Mouse (Mus musculus): ENCODE results near the gene Mob3a. TPM values are rescaled to one million over a fixed set of nuclear protein-coding genes. Genes with fewer than 3 reads are reported as not detected.
A peak's percentile ranks its signal among the peaks of the same experiment; 100 is the strongest.

Mob3a gene
- total RNA-seq, 1 experiment = 29.2 TPM

- DNase-seq (ENCODE audit: low read depth, low spot score) = no peak
Observed at GRCm38 (mm10) chr10:80679556-80680259, 22.1 kb downstream of the Mob3a start.

GRCm38 (mm10) chr10:80678601-80679377 is 23.0 kb downstream of the Mob3a start:
- Histone ChIP-seq H3K9me3 (ENCODE audit: control insufficient read depth, insufficient read depth, low read depth, low read length) (no peaks in the 10 kb centered on the region), H3K4me3 (ENCODE audit: insufficient read depth in 1 of 2, low read depth in 1 of 2, low read length in 2 of 2, poor library complexity in 1 of 2, severe bottlenecking in 1 of 2) (no peak overlapping the region), H3K9ac (ENCODE audit: insufficient read depth, low read depth, low read length, poor library complexity, severe bottlenecking) (peak overlapping the region; percentile 10; the same call in 1 of the 2 replicates), H3K27ac (ENCODE audit: insufficient read depth, low read depth, low read length, poor library complexity, severe bottlenecking) (peak overlapping the region; percentile 6; the same call in 1 of the 2 replicates), H3K4me1 (ENCODE audit: control insufficient read depth in 2 of 2, insufficient read depth in 2 of 2, low read length in 2 of 2, poor library complexity in 1 of 2) (peaks cover 9 to 31% of the 10 kb centered on the region in 2 experiments), H3K36me3 (ENCODE audit: control insufficient read depth, insufficient read depth, low read length, poor library complexity, severe bottlenecking) (peaks cover 2% of the 10 kb centered on the region; the same call in 1 of the 2 replicates)
- DNase-seq (ENCODE audit: low read depth, low spot score) = no peak
- no peak for TF ChIP-seq CHD2 (IDR thresholded peaks at IDR 0.05; ENCODE audit: low read depth, low read length)
- TF ChIP-seq ZNF384 (IDR thresholded peaks at IDR 0.05; ENCODE audit: low read depth, low read length) = no peak
- TF ChIP-seq MAFK (IDR thresholded peaks at IDR 0.05; ENCODE audit: insufficient read depth, low read depth, low read length) = no peak
- TF ChIP-seq ZC3H11A (IDR thresholded peaks at IDR 0.05; ENCODE audit: borderline replicate concordance, low read depth, low read length) = no peak
- no peak for TF ChIP-seq HCFC1 (IDR thresholded peaks at IDR 0.05; ENCODE audit: borderline replicate concordance, insufficient read depth, low read length)
- in situ Hi-C loops (cut with MboI; ENCODE audit: low sequenced_read_pairs in 2 of 2, unreplicated experiment in 2 of 2) = no loop called here

More at GRCm38 (mm10) chr10:80679556-80680259, 22.1 kb downstream of the Mob3a start:
- no peak for TF ChIP-seq MAFK (IDR thresholded peaks at IDR 0.05; ENCODE audit: insufficient read depth, low read depth, low read length)
- TF ChIP-seq ZNF384 (IDR thresholded peaks at IDR 0.05; ENCODE audit: low read depth, low read length) = no peak
- no peak for TF ChIP-seq ZC3H11A (IDR thresholded peaks at IDR 0.05; ENCODE audit: borderline replicate concordance, low read depth, low read length)
- TF ChIP-seq CHD2 (IDR thresholded peaks at IDR 0.05; ENCODE audit: low read depth, low read length) = no peak
- TF ChIP-seq HCFC1 (IDR thresholded peaks at IDR 0.05; ENCODE audit: borderline replicate concordance, insufficient read depth, low read length) = no peak
- Histone ChIP-seq H3K36me3 (ENCODE audit: control insufficient read depth, insufficient read depth, low read length, poor library complexity, severe bottlenecking) (no peaks in the 10 kb centered on the region), H3K9me3 (ENCODE audit: control insufficient read depth, insufficient read depth, low read depth, low read length) (no peaks in the 10 kb centered on the region), H3K4me1 (ENCODE audit: control insufficient read depth in 2 of 2, insufficient read depth in 2 of 2, low read length in 2 of 2, poor library complexity in 1 of 2) (peaks cover 9 to 24% of the 10 kb centered on the region in 2 experiments), H3K27ac (ENCODE audit: insufficient read depth, low read depth, low read length, poor library complexity, severe bottlenecking) (0 out of 2 replicates have a peak overlapping the region, but pooled peaks have one; percentile 6), H3K4me3 (ENCODE audit: insufficient read depth in 1 of 2, low read depth in 1 of 2, low read length in 2 of 2, poor library complexity in 1 of 2, severe bottlenecking in 1 of 2) (no peak overlapping the region), H3K9ac (ENCODE audit: insufficient read depth, low read depth, low read length, poor library complexity, severe bottlenecking) (no peak overlapping the region)
- in situ Hi-C loops (cut with MboI; ENCODE audit: low sequenced_read_pairs in 2 of 2, unreplicated experiment in 2 of 2) = no loop called here

- Histone ChIP-seq H3K27ac (ENCODE audit: insufficient read depth, low read depth, low read length, poor library complexity, severe bottlenecking) (peak within 1 kb of the TSS; percentile 63), H3K9me3 (ENCODE audit: control insufficient read depth, insufficient read depth, low read depth, low read length) (no peaks in the 10 kb centered on the region), H3K36me3 (ENCODE audit: control insufficient read depth, insufficient read depth, low read length, poor library complexity, severe bottlenecking) (peaks cover 2% of the 10 kb centered on the region; the same call in 1 of the 2 replicates), H3K9ac (ENCODE audit: insufficient read depth, low read depth, low read length, poor library complexity, severe bottlenecking) (peak within 1 kb of the TSS; percentile 84), H3K4me3 (ENCODE audit: insufficient read depth in 1 of 2, low read depth in 1 of 2, low read length in 2 of 2, poor library complexity in 1 of 2, severe bottlenecking in 1 of 2) (peak within 1 kb of the TSS; percentile 71 to 87), H3K4me1 (ENCODE audit: control insufficient read depth in 2 of 2, insufficient read depth in 2 of 2, low read length in 2 of 2, poor library complexity in 1 of 2) (peaks cover 9 to 31% of the 10 kb centered on the region in 2 experiments)
- no peak for DNase-seq (ENCODE audit: low read depth, low spot score)
- in situ Hi-C loops (cut with MboI; ENCODE audit: low sequenced_read_pairs in 2 of 2, unreplicated experiment in 2 of 2) = no loop called here
- TF ChIP-seq ZC3H11A (IDR thresholded peaks at IDR 0.05; ENCODE audit: borderline replicate concordance, low read depth, low read length) (no peak), ZNF384 (IDR thresholded peaks at IDR 0.05; ENCODE audit: low read depth, low read length) (no peak), CHD2 (IDR thresholded peaks at IDR 0.05; ENCODE audit: low read depth, low read length) (no peak), HCFC1 (IDR thresholded peaks at IDR 0.05; ENCODE audit: borderline replicate concordance, insufficient read depth, low read length) (no peak), MAFK (IDR thresholded peaks at IDR 0.05; ENCODE audit: insufficient read depth, low read depth, low read length) (no peak)
Observed at GRCm38 (mm10) chr10:80677942-80678436, 23.8 kb downstream of the Mob3a start, which contains the start of gene Mknk2. Gene Mknk2 (minus strand): TSS chr10:80678112.

- peaks cover 9 to 31% of the 10 kb centered on the region in 2 experiments for H3K4me1 ChIP-seq (ENCODE audit: control insufficient read depth in 2 of 2, insufficient read depth in 2 of 2, low read length in 2 of 2, poor library complexity in 1 of 2)
Observed at GRCm38 (mm10) chr10:80677128-80677875, 24.5 kb downstream of the Mob3a start.

More at GRCm38 (mm10) chr10:80677128-80677875, 24.5 kb downstream of the Mob3a start:
- in situ Hi-C loops (cut with MboI; ENCODE audit: low sequenced_read_pairs in 2 of 2, unreplicated experiment in 2 of 2) = no loop called here
- no peaks in the 10 kb centered on the region for H3K9me3 ChIP-seq (ENCODE audit: control insufficient read depth, insufficient read depth, low read depth, low read length)
- peak overlapping the region; percentile 71 to 87 for H3K4me3 ChIP-seq (ENCODE audit: insufficient read depth in 1 of 2, low read depth in 1 of 2, low read length in 2 of 2, poor library complexity in 1 of 2, severe bottlenecking in 1 of 2)
- DNase-seq (ENCODE audit: low read depth, low spot score) = no peak
- TF ChIP-seq CHD2 (IDR thresholded peaks at IDR 0.05; ENCODE audit: low read depth, low read length) (no peak), ZC3H11A (IDR thresholded peaks at IDR 0.05; ENCODE audit: borderline replicate concordance, low read depth, low read length) (no peak), ZNF384 (IDR thresholded peaks at IDR 0.05; ENCODE audit: low read depth, low read length) (no peak)
- H3K9ac ChIP-seq (ENCODE audit: insufficient read depth, low read depth, low read length, poor library complexity, severe bottlenecking) = peak overlapping the region; percentile 84
- H3K27ac ChIP-seq (ENCODE audit: insufficient read depth, low read depth, low read length, poor library complexity, severe bottlenecking) = peak overlapping the region; percentile 63; the same call in 1 of the 2 replicates
- peaks cover 2% of the 10 kb centered on the region; the same call in 1 of the 2 replicates for H3K36me3 ChIP-seq (ENCODE audit: control insufficient read depth, insufficient read depth, low read length, poor library complexity, severe bottlenecking)

Data from ES-E14 (cell line).